Mouse (Mus musculus): ENCODE data around the gene Inha.

The Inha gene

GRCm38 (mm10) chr1:75507006-75507405 is at the start of gene Inha:
TSS of gene Inha (plus strand) at chr1:75507077.
- DNase-seq, result no peak

- no peak for DNase-seq
Observed at GRCm38 (mm10) chr1:75457710-75458024, 49.2 kb upstream of the Inha start.

GRCm38 (mm10) chr1:75458025-75458788 is 48.7 kb upstream of the Inha start:
- no peak for DNase-seq

GRCm38 (mm10) chr1:75458789-75459684 is 47.8 kb upstream of the Inha start:
- DNase-seq, result no peak

GRCm38 (mm10) chr1:75460297-75460696 is 46.6 kb upstream of the Inha start:
- DNase-seq, result no peak

GRCm38 (mm10) chr1:75462636-75463035 is 44.2 kb upstream of the Inha start:
- DNase-seq, result no peak

- no peak for DNase-seq
Observed at GRCm38 (mm10) chr1:75463652-75464204, 43.1 kb upstream of the Inha start.

GRCm38 (mm10) chr1:75467215-75467927 is 39.5 kb upstream of the Inha start:
- DNase-seq, result peak; percentile 36 to 66

GRCm38 (mm10) chr1:75469287-75469825 is 37.5 kb upstream of the Inha start:
- DNase-seq, result no peak

- DNase-seq, result no peak
Observed at GRCm38 (mm10) chr1:75476441-75476840, 30.4 kb upstream of the Inha start.

- peak; percentile 72 to 86 for DNase-seq
Observed at GRCm38 (mm10) chr1:75477264-75477965, 29.5 kb upstream of the Inha start.

- no peak for DNase-seq
Observed at GRCm38 (mm10) chr1:75477966-75478290, 28.9 kb upstream of the Inha start.

- DNase-seq, result peak in 1 of 2 experiments; percentile 41
Observed at GRCm38 (mm10) chr1:75478497-75478896, 28.4 kb upstream of the Inha start.

GRCm38 (mm10) chr1:75478916-75479634 is 27.8 kb upstream of the Inha start, which contains the start of the genes Chpf and Tmem198:
TSS of gene Chpf (minus strand) at chr1:75479307.
TSS of gene Tmem198 (plus strand) at chr1:75479532.
- DNase-seq, result peak; percentile 94

GRCm38 (mm10) chr1:75479635-75479989 is 27.3 kb upstream of the Inha start:
- no peak for DNase-seq

GRCm38 (mm10) chr1:75480036-75480435 is 26.8 kb upstream of the Inha start:
- DNase-seq, result no peak

GRCm38 (mm10) chr1:75480735-75481134 is 26.1 kb upstream of the Inha start:
- no peak for DNase-seq

GRCm38 (mm10) chr1:75486561-75486960 is 20.3 kb upstream of the Inha start:
- no peak for DNase-seq

- no peak for DNase-seq
Observed at GRCm38 (mm10) chr1:75487040-75487404, 19.9 kb upstream of the Inha start.

- DNase-seq, result peak; percentile 39 to 51
Observed at GRCm38 (mm10) chr1:75487405-75488161, 19.3 kb upstream of the Inha start.

All from spleen, adult 18-20 months (tissue).